Mouse (Mus musculus): Measurements from ENCODE around the gene Rab40c. TPM values are rescaled to one million over a fixed set of nuclear protein-coding genes. Genes with fewer than 3 reads are reported as not detected.

Gene Rab40c
- polyA plus RNA-seq, 1 experiment from 2014 or later: 19.3 TPM

DNA sequence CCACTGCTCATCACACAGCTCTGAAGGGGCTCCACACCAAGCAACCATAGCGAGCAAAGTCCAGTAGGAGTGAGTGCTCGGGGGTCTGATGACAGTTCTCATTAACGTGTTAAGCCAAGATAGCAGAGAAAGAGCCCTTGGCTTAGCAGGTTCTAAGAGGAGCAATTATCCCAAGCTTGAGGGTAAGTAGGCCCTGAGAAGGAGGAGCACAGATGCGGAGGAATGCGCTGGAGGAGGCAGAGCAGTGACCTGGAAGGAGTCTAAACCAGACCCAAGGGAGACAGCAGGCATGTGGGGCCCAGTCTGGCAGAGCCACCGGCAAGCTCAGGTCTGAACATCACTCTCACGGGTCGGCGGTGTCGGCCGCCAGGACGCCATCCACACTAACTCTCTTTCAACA is 23.6 kb downstream of the Rab40c start:
- H3K9me3 ChIP-seq (ENCODE audit: low read length): no peaks in the 10 kb centered on the region
- DNase-seq (ENCODE audit: low spot score): no peak
- ATAC-seq: no peak

DNA sequence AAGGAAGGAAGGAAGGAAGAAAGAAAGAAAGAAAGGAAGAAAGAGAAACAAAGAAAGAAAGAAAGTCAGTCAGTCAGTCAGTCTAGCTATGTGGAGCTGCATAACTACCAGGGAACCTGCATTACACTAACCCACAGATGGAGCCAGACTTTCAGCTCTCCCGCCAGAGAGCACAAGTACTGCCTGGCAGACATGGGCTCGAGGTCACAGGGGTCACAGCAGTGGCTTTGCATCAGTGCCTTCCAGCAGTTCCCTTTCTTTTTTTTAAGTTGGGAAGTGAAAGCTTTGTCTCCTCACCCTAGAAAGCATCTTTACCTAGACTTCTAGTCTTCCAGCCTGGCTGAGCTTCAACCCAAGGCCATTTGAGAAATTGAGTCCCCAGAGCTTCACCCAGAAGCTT is 24.1 kb downstream of the Rab40c start:
- Histone ChIP-seq H3K27ac (ENCODE audit: low read length) (no peak overlapping the region), H3K27me3 (replicated peaks; ENCODE audit: insufficient read depth, low read length) (no peaks in the 10 kb centered on the region), H3K36me3 (ENCODE audit: insufficient read depth, low read length) (no peaks in the 10 kb centered on the region), H3K4me1 (ENCODE audit: insufficient read depth, low read depth, low read length) (no peaks in the 10 kb centered on the region), H3K9ac (replicated peaks; ENCODE audit: low read depth) (no peak overlapping the region), H3K4me2 (replicated peaks; ENCODE audit: low read depth, low read length) (no peak overlapping the region), H3K9me3 (ENCODE audit: low read length) (no peaks in the 10 kb centered on the region), H3K4me3 (ENCODE audit: low read depth, low read length) (no peak overlapping the region)
- no peak for DNase-seq (ENCODE audit: low spot score)
- TF ChIP-seq CTCF (IDR thresholded peaks at IDR 0.05): no peak
- no peak for TF ChIP-seq EP300 (IDR thresholded peaks at IDR 0.05)
- WGBS: 54% methylated on average over 2 of the region's 2 CpGs
- ATAC-seq: no peak

More for the DNA sequence above, 23.6 kb downstream of the Rab40c start:
- no peak for TF ChIP-seq EP300 (IDR thresholded peaks at IDR 0.05)
- TF ChIP-seq CTCF (IDR thresholded peaks at IDR 0.05): no peak
- H3K4me2 ChIP-seq (replicated peaks; ENCODE audit: low read depth, low read length): no peak overlapping the region
- H3K9ac ChIP-seq (replicated peaks; ENCODE audit: low read depth): no peak overlapping the region
- H3K4me1 ChIP-seq (ENCODE audit: insufficient read depth, low read depth, low read length): no peaks in the 10 kb centered on the region
- H3K27me3 ChIP-seq (replicated peaks; ENCODE audit: insufficient read depth, low read length): no peaks in the 10 kb centered on the region
- no peak overlapping the region for H3K27ac ChIP-seq (ENCODE audit: low read length)
- no peak overlapping the region for H3K4me3 ChIP-seq (ENCODE audit: low read depth, low read length)
- WGBS: 71% methylated on average over 12 of the region's 12 CpGs
- H3K36me3 ChIP-seq (ENCODE audit: insufficient read depth, low read length): no peaks in the 10 kb centered on the region

DNA sequence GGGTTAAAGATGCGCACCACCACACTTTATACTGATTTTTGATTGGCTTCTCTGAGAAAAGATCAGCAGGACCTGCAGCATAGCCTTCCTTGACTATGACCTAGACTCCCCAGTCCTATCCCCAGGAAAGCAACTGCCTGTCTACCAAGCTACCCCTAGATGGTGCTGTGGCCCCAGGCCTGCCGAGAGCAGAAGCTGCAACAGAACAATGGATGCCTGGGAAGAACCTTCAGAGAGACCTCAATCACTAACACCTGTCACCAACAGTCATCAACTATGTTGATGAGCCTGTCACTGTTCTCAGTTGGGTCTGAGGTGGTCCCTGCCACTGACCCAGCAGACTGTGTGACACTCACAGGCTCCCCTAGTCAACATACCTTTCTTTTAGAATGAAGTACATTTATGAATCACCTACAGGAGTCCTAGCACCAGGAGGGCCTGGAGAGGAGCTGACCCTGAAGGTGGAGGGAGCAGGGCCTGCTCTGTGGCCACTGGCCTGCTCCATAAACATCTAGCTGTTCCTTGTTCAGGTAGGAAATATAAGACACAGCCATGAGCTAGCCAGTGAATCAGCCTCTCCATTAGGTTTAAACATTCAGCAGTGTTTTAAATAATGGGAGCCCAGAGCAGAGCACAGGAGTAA is 25.4 kb downstream of the Rab40c start:
- Histone ChIP-seq H3K4me1 (ENCODE audit: insufficient read depth, low read depth, low read length) (no peaks in the 10 kb centered on the region), H3K27me3 (replicated peaks; ENCODE audit: insufficient read depth, low read length) (no peaks in the 10 kb centered on the region), H3K9me3 (ENCODE audit: low read length) (no peaks in the 10 kb centered on the region), H3K4me2 (replicated peaks; ENCODE audit: low read depth, low read length) (no peak overlapping the region), H3K36me3 (ENCODE audit: insufficient read depth, low read length) (no peaks in the 10 kb centered on the region), H3K4me3 (ENCODE audit: low read depth, low read length) (no peak overlapping the region), H3K9ac (replicated peaks; ENCODE audit: low read depth) (no peak overlapping the region), H3K27ac (ENCODE audit: low read length) (no peak overlapping the region)
- WGBS: 37% methylated on average over 2 of the region's 2 CpGs
- TF ChIP-seq EP300 (IDR thresholded peaks at IDR 0.05) (no peak), CTCF (IDR thresholded peaks at IDR 0.05) (peak; percentile 98)
- DNase-seq (ENCODE audit: low spot score): peak; percentile 86
- peak; percentile 85 for ATAC-seq

DNA sequence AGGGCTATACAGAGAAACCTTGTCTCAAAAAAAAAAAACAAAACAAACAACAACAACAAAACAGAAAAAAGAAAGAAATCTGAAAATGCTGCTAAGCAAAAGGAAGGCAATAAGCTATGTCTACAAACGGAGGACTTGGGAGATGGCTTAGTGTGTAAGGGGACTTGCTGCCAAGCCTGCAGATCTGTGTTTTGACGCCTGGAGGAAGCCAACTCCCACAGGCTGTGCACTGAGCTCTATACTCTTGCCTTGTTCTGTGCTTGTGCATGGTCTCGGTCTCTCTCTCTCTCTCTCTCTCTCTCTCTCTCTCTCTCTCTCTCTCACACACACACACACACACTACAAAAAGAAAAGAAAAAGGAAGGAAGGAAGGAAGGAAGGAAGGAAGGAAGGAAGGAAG is 30.7 kb downstream of the Rab40c start:
- Histone ChIP-seq H3K27ac (ENCODE audit: low read length) (no peak overlapping the region), H3K4me2 (replicated peaks; ENCODE audit: low read depth, low read length) (no peak overlapping the region), H3K9ac (replicated peaks; ENCODE audit: low read depth) (no peak overlapping the region), H3K4me3 (ENCODE audit: low read depth, low read length) (no peak overlapping the region), H3K9me3 (ENCODE audit: low read length) (no peaks in the 10 kb centered on the region), H3K4me1 (ENCODE audit: insufficient read depth, low read depth, low read length) (no peaks in the 10 kb centered on the region), H3K27me3 (replicated peaks; ENCODE audit: insufficient read depth, low read length) (no peaks in the 10 kb centered on the region), H3K36me3 (ENCODE audit: insufficient read depth, low read length) (peaks cover 1% of the 10 kb centered on the region; the same call in 1 of the 2 replicates)
- DNase-seq (ENCODE audit: low spot score) (no peak), ATAC-seq (no peak)
- TF ChIP-seq CTCF (IDR thresholded peaks at IDR 0.05) (no peak), EP300 (IDR thresholded peaks at IDR 0.05) (no peak)
- WGBS: 92% methylated on average over 3 of the region's 3 CpGs

DNA sequence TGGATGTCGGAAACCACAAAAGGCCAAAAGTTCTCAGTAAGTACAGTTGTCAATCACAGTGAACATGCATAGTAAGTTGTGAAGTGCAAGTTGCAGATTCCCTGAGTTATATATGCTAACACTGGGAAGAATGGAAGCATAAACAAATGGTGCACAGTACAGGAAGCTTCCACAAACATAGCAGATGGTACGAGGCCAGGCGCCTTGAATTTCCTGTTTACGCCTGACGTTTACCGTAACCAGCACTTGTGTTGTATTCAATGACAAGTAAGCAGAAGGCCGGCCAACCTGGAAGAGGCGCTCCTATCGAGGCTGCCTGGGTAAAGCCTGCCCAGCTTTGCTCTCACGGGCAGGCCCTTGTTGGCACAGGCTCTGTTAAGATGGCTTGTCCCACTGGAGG is 32.1 kb downstream of the Rab40c start:
- no peaks in the 10 kb centered on the region for H3K27me3 ChIP-seq (replicated peaks; ENCODE audit: insufficient read depth, low read length)
- peaks cover 9% of the 10 kb centered on the region; the same call in 1 of the 2 replicates for H3K36me3 ChIP-seq (ENCODE audit: insufficient read depth, low read length)
- no peak overlapping the region for H3K27ac ChIP-seq (ENCODE audit: low read length)
- no peak overlapping the region for H3K9ac ChIP-seq (replicated peaks; ENCODE audit: low read depth)
- WGBS: 55% methylated on average over 10 of the region's 10 CpGs
- no peak overlapping the region for H3K4me3 ChIP-seq (ENCODE audit: low read depth, low read length)
- no peaks in the 10 kb centered on the region for H3K9me3 ChIP-seq (ENCODE audit: low read length)
- H3K4me1 ChIP-seq (ENCODE audit: insufficient read depth, low read depth, low read length): no peaks in the 10 kb centered on the region
- no peak overlapping the region for H3K4me2 ChIP-seq (replicated peaks; ENCODE audit: low read depth, low read length)
- TF ChIP-seq EP300 (IDR thresholded peaks at IDR 0.05) (peak; percentile 76), CTCF (IDR thresholded peaks at IDR 0.05) (no peak)
- peak; percentile 73 for ATAC-seq
- peak; percentile 56 for DNase-seq (ENCODE audit: low spot score)

DNA sequence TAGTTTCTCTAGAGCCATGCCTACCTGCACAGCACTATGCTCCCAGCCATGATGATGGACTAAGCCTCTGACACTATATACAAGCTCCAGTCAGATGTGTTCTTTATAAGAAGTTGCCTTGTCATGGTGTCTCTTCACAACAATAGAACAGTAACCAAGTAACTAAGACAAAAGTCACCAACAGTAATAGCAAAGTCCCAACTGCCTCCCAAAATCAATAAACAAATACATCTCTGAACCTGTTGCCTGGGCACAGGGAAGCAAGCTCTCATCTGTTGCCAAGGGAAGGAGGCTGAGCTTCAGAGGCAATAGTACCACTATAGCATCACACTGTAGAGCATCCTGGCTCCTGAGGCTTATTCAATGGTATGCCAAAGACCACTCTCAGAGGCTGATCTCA is 32.7 kb downstream of the Rab40c start:
- DNase-seq (ENCODE audit: low spot score): no peak
- TF ChIP-seq EP300 (IDR thresholded peaks at IDR 0.05) (no peak), CTCF (IDR thresholded peaks at IDR 0.05) (no peak)
- H3K4me3 ChIP-seq (ENCODE audit: low read depth, low read length): no peak overlapping the region

More for the DNA sequence above, 32.7 kb downstream of the Rab40c start:
- Histone ChIP-seq H3K4me1 (ENCODE audit: insufficient read depth, low read depth, low read length) (no peaks in the 10 kb centered on the region), H3K27me3 (replicated peaks; ENCODE audit: insufficient read depth, low read length) (no peaks in the 10 kb centered on the region), H3K4me2 (replicated peaks; ENCODE audit: low read depth, low read length) (no peak overlapping the region), H3K9ac (replicated peaks; ENCODE audit: low read depth) (no peak overlapping the region), H3K9me3 (ENCODE audit: low read length) (no peaks in the 10 kb centered on the region), H3K36me3 (ENCODE audit: insufficient read depth, low read length) (peaks cover 9% of the 10 kb centered on the region; the same call in 1 of the 2 replicates), H3K27ac (ENCODE audit: low read length) (no peak overlapping the region)
- ATAC-seq: no peak

All from lung, postnatal 0 days (tissue).